Mouse (Mus musculus): ENCODE data around the gene Lrmp.

Lrmp gene

DNA sequence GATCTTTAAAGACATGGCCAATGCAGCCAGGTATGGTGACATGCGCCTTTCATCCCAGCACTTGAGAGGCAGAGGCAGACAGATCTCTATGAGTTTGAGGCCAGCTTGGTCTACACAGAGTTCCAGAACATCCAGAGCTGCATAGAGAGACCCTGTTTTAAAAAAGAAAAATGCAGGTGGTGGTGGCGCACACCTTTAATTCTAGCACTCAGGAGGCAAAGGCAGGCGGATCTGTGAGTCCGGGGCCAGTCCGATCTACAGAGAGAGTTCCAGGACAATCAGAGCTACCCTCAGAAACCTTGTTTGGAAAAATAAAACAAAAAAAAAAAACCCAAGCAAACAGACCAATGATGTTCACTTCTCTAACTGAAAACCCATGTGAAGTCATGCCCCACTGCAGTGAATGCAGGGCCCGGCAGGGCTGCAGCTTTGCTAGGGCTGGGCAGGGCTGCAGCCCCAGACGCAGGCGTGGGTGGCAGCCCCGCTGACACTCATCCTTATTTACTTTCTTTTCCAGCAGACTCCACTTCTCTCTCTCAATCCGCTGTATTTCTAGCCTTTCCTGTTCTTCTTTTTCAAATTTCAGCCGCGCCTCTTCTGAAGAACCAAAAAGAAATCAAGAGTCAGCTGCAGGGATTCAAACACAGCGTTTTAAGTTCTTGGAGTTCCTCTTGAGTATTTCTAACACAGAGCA is 87.1 kb downstream of the Lrmp start:
- no peak for DNase-seq (ENCODE audit: low spot score in 2 of 2)

DNA sequence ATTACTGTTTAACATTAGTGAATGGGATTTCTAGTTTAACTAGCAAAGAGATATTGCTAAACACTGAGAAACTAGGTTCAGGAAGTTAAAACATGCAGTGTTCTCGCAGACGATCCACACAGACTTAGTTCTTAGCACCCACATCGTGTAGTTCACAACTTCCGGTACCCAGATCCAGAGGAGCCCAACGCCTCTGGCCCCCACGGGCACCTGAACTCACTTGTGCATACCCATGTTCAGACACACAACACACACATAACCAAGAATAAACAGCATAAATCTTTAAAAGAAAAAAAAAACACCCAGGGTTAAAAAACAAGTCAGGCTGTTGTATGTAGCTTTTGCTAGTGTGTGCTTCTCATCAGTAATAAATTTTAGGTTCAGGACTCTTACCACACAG is 89.0 kb downstream of the Lrmp start:
- no peak for DNase-seq (ENCODE audit: low spot score in 2 of 2)

DNA sequence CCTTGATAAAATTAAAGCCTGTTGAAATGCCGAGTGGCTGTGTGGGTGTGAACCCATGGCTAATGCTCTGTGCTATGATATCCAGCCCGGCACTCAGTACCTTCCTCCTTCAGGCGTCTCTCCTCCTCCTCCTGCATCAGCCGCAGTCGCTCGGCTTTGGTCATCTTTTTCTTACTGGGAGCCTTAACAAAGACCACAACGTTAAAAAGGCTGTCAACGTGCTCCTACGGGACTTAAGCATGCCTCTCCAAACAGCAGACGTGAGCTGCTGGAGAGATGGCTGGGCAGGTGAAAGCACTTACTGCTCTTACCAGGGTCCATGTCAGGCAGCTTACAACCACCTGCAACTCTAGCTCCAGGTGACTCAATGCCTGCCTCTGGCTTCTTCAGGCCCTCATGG is 89.7 kb downstream of the Lrmp start:
- DNase-seq (ENCODE audit: low spot score in 2 of 2) = no peak

DNA sequence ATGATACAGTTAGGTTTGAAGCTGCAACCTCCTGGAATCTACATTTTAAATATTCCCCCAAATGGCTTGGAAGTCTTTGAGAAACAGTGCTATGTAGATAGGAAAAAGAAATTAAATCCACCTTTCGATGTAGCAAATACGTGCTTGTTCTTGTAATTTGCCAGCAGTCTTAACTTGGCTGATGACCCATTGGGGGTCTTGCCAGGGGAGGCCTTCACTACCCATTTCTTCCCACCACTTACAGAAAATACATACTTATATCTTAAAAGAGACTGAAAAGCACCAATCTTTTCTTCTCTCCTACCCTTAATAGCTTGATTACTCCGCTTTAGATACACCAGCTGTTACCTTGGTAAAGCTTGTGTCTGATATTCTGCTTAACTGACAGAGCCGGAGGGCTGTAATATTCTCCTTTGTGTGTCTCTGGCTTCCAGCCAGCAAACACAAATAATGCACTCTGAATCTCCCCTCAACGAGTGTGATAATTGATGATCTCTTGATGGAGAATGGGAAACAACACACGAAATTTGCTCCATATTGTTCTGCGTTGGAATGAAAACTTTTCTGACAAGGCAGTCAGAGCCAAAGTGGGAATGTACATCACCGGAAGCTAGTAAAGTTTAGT is 94.7 kb downstream of the Lrmp start:
- no peak for DNase-seq (ENCODE audit: low spot score in 2 of 2)

DNA sequence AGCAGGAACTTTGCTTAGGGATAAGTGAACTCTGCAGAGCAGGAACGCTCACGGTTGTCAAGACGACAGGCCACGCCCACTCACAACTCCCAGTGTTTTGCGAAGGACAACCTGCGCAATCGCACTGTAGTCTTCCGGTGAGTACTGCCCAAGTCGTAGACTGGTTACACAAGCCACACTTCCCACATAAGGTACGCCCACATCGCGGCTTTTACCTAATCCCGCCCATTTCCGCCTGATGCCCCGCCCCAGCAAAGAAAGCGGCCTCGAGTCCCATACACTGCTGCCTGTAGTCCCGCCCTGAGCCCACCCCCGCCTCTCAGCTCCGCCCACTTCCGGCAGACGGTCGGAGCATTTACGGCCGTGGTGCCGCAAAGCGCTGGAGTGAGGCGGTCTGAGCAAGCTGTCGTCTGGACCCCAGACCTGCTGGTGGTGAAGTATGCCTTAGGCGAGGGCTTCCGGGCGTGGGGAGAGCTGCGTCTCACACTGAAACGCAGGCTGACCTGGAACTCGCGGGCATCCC is 95.4 kb downstream of the Lrmp start, which contains the start of the genes Casc1 and Etfrf1:
TSS of gene Casc1 (minus strand) at position 190 of the 523 bp plus-strand sequence.
TSS of gene Etfrf1 (plus strand) at position 319 of the 523 bp plus-strand sequence.
- DNase-seq (ENCODE audit: low spot score in 2 of 2) = peak; percentile 91 to 98

DNA sequence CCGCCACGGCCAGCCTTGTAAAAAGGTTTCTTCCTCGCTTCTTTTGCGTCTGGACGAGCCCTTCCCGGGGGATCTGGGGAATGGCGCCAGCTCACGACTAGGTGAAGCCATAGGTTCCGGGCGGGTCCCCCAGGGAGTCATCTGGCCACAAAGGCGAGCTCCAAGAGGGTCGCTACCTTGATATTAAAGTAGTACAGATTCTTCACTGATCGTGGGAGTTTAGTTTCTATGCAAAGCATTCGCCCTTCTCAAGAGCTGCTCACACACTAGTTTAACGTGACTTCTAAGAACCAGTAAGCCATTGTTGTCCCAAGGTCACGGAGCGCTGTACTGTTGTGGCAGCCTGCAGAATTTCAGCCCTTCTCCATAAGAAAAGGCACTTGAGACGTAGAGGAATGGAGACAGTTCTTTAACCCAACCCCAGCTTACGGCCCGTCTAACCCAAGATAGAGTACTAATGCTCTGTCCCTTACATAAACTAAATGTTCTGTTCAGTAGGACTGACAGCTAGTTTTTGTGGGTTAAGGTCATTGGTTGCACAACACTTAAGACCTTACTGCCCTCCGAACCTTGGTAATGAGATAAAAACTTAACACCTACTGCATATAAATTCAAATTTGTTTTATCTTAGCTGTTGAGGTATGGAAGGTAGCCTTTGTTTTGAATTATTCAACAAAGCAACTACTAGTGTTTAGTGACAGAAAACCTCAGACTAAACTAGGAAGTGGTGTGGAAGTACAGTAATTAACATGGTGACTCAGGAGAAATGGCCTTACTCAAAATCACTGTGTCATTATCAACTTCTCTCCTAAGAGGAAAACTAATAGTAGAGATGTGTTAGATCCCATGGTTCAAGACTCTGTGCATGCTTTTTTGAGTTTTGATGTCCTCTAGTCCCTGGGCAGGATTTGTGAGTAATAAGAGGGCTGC is 96.2 kb downstream of the Lrmp start:
- peak in 1 of 2 experiments; percentile 27 for DNase-seq (ENCODE audit: low spot score in 2 of 2)

DNA sequence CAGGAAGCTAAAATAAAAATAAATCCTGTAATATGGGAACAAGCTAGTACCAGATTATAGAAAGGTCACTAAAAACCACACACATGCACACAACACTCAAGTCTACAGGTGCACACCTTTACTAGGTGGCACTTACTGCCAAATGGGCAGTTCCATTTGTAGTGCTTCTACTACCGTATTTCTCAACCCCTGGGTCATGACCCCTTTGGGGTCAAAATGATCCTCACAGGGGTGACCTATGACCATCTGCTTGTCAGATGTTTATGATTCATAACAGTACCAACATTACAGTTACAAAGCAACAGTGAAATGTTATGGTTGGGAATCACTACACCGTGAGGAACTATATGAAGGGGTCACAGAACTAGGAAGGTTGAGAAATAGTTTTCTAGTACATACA is 98.5 kb downstream of the Lrmp start:
- DNase-seq (ENCODE audit: low spot score in 2 of 2) = no peak

DNA sequence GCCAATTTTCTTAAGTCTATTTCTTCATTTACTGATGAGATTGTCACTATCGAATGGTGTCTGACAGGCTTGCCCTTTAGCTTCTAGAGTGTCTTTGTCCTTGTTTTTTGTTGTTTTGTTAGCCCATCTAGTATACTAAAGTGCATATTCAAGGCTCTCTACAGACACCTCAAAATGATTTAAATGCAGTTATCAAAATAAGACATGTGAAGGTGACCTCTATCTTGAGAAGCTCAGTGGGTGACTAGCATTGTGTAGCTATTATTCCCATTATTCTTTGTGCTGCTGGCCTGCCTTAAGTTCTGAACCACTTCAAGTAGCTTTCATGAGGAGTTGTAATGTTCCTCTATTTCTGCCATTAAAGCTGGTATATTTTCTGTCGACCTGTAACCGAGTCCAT is 100.4 kb downstream of the Lrmp start:
- no peak for DNase-seq (ENCODE audit: low spot score in 2 of 2)

DNA sequence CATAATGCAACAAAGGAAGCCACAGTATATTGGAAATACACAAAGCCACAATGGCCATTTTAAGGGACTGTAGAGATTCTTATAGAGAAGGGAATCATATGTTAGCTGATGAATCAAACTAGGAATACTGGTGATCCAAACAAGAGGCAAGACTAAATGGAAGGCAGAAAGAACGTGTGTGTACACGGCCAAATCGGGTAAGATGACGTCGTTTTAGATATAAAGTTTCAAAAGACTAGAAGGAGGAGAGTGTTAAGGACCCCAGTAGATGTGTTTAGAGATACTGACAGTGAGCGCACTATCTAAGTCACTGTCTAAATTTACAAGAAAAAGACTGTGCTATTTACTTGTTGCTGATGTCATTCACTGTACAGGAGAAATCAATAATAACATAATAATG is 108.8 kb downstream of the Lrmp start:
- no peak for DNase-seq (ENCODE audit: low spot score in 2 of 2)

Measured in spleen, postnatal 10 days (tissue).